Mouse (Mus musculus) forebrain, embryonic 12.5 days (tissue): ENCODE data around the gene Cnga3. TPM values are rescaled to one million over a fixed set of nuclear protein-coding genes. Genes with fewer than 3 reads are reported as not detected.

Source experiments
- ATAC-seq: fragments of 200-750 bp; cut with Nextera tagmentation; 2 replicates; pipeline ENCODE4 v1.8.0; 2017; ENCODE audit warnings: moderate TSS enrichment; ENCODE audit not compliant: low FRiP score
- H3K27ac ChIP-seq: fragments of 300-500 bp; sonication (generic); 2 replicates; pipeline ENCODE4 v1.5.1; 2016; ENCODE audit warnings: mild to moderate bottlenecking
- H3K27me3 ChIP-seq: fragments of 300-500 bp; sonication (generic); 2 replicates; pipeline ENCODE4 v1.6.1; 2016; ENCODE audit warnings: mild to moderate bottlenecking
- H3K36me3 ChIP-seq: fragments of 300-500 bp; sonication (generic); replicated peaks from 2 replicates; pipeline ENCODE4 v1.6.1; 2016; ENCODE audit warnings: mild to moderate bottlenecking
- H3K4me1 ChIP-seq: fragments of 300-500 bp; sonication (generic); 2 replicates; pipeline ENCODE4 v1.6.1; 2016
- H3K4me2 ChIP-seq: fragments of 300-500 bp; sonication (generic); 2 replicates; pipeline ENCODE4 v1.6.1; 2016; ENCODE audit warnings: mild to moderate bottlenecking, moderate library complexity
- H3K4me3 ChIP-seq: fragments of 300-500 bp; sonication (generic); replicated peaks from 2 replicates; pipeline ENCODE4 v1.5.1; 2016; ENCODE audit warnings: mild to moderate bottlenecking
- H3K9ac ChIP-seq: fragments of 300-500 bp; sonication (generic); 2 replicates; pipeline ENCODE4 v1.6.1; 2016; ENCODE audit warnings: mild to moderate bottlenecking
- H3K9me3 ChIP-seq: fragments of 300-500 bp; sonication (generic); 2 replicates; pipeline ENCODE4 v1.6.1; 2016
- WGBS: fragments of 180-500 bp; shearing (Covaris S2); methylation state at CpG from one replicate; pipeline ENCODE4 v1.1.7; 2016; 5-methylcytosine and 5-hydroxymethylcytosine counted together
- polyA plus RNA-seq: library from polyadenylated mRNA; unstranded; fragments of >200 nt; fragmentation: Nextera tagmentation; extraction: Ambion mirVana; gene quantifications from 2 replicates; pipeline ENCODE4 v1.2.1, GENCODE M21; 2016

Cnga3 gene
- polyA plus RNA-seq, 1 experiment from 2014 or later: not detected

- Histone ChIP-seq H3K9me3 (no peaks in the 10 kb centered on the region), H3K9ac (no peak overlapping the region), H3K27ac (no peak overlapping the region), H3K4me2 (no peak overlapping the region), H3K36me3 (no peaks in the 10 kb centered on the region), H3K4me3 (no peak overlapping the region), H3K4me1 (no peaks in the 10 kb centered on the region), H3K27me3 (no peaks in the 10 kb centered on the region)
- no peak for ATAC-seq
- WGBS: 75% methylated on average over 11 of the region's 11 CpGs
These were observed 74.1 kb downstream of the Cnga3 start for GRCm38 (mm10) chr1:37288181-37288935.

GRCm38 (mm10) chr1:37288941-37289340 lies 74.7 kb downstream of the Cnga3 start:
- Histone ChIP-seq H3K27ac (no peak overlapping the region), H3K4me2 (no peak overlapping the region), H3K9me3 (no peaks in the 10 kb centered on the region), H3K4me3 (no peak overlapping the region), H3K36me3 (no peaks in the 10 kb centered on the region), H3K4me1 (no peaks in the 10 kb centered on the region), H3K27me3 (no peaks in the 10 kb centered on the region), H3K9ac (no peak overlapping the region)
- no peak for ATAC-seq
- 88% methylated on average over 7 of the region's 7 CpGs for WGBS

DNA sequence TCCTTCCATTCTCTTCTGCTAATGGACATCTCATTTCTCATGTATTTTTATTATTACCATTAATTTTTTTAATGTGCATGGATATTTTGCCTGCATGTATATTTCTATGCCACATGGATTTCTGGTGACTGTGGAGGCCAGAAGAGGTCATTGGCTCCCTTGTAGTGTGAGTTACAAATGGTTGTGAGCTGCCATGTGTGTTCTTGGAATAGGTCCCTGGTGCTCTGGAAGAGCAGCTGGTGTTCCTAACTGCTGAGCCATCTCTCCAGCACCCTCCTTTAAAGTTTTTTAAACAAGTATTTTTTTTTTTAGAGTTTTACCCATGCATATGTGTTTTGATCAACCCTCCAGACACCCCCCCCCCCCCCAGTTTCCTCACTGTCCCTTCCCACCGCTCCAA lies 82.2 kb downstream of the Cnga3 start:
- WGBS: 50% methylated on average over 1 of the region's 1 CpGs
- Histone ChIP-seq H3K4me2 (no peak overlapping the region), H3K27me3 (no peaks in the 10 kb centered on the region), H3K9me3 (no peaks in the 10 kb centered on the region), H3K4me3 (no peak overlapping the region), H3K36me3 (no peaks in the 10 kb centered on the region), H3K27ac (no peak overlapping the region), H3K9ac (no peak overlapping the region), H3K4me1 (peaks cover 11% of the 10 kb centered on the region)
- no peak for ATAC-seq

GRCm38 (mm10) chr1:37298904-37299303 lies 84.7 kb downstream of the Cnga3 start:
- Histone ChIP-seq H3K9me3 (no peaks in the 10 kb centered on the region), H3K4me2 (no peak overlapping the region), H3K27me3 (no peaks in the 10 kb centered on the region), H3K36me3 (no peaks in the 10 kb centered on the region), H3K4me1 (peaks cover 11% of the 10 kb centered on the region), H3K27ac (no peak overlapping the region), H3K4me3 (no peak overlapping the region), H3K9ac (no peak overlapping the region)
- 90% methylated on average over 2 of the region's 2 CpGs for WGBS
- ATAC-seq: no peak

DNA sequence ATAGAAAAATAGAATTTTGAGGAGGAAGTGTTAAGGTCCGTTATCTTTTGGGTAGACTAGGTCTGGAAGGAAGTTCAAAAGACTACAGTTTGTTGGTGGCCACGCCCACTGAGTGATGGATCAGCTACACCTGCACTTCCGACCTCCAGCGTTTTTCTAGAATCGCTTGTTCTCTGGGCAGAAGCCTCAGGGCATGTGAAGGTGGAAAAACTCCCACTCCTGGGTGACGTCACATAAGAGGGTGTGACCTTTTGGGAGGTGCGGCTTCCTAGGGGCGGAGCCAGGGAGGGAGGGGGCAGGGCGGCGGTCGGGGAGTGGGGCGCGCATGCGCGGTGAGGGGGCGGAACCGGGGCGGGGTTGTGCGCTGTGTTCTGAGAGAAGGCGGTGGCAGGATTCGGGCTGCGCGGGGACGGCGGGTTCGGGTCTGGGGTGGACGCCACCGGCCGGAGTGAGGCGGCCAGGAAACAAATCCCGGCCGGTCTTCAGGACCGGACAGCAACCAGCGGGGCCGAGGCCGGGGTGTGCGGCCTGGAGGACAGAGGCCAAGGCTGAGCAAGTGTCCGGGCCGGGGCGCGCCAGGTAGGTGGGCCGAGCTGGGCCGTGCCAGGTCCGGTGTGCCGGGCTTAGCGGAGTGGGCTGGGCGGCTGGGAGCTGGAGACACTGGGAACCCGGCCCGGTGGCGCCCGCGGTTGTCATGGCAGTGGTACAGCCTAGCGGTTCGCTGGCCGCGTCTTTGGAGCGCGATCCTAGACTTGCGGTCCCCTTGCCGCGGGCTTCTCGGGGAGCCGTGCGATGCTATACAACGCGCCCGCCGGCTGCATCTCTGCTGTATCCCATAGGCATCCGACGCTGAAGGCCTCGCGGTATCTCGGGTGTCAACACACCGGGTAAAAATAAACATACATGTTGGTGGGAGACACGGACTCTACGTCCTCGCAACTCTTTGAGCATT lies 85.6 kb downstream of the Cnga3 start, which contains the start of gene Inpp4a:
TSS of gene Inpp4a (plus strand) at position 326 of the 952 bp plus-strand sequence.
- H3K9me3 ChIP-seq: no peaks in the 10 kb centered on the region
- H3K27ac ChIP-seq: peak within 1 kb of the TSS; percentile 43; the same call in 1 of the 2 replicates
- peak within 1 kb of the TSS; percentile 69 for H3K4me2 ChIP-seq
- H3K9ac ChIP-seq: peak within 1 kb of the TSS; percentile 82
- H3K36me3 ChIP-seq: no peaks in the 10 kb centered on the region
- WGBS: 1% methylated on average over 77 of the region's 77 CpGs
- no peaks in the 10 kb centered on the region for H3K27me3 ChIP-seq
- peaks cover 11% of the 10 kb centered on the region for H3K4me1 ChIP-seq
- peak; percentile 93 for ATAC-seq
- peak within 1 kb of the TSS; percentile 90 for H3K4me3 ChIP-seq

- no peaks in the 10 kb centered on the region for H3K36me3 ChIP-seq
- WGBS: 76% methylated on average over 5 of the region's 5 CpGs
- no peak overlapping the region for H3K27ac ChIP-seq
- H3K4me2 ChIP-seq: peak overlapping the region; percentile 69
- peaks cover 11% of the 10 kb centered on the region for H3K4me1 ChIP-seq
- no peak for ATAC-seq
- H3K4me3 ChIP-seq: peak overlapping the region; percentile 90
- H3K27me3 ChIP-seq: no peaks in the 10 kb centered on the region
- H3K9ac ChIP-seq: peak overlapping the region; percentile 82
- no peaks in the 10 kb centered on the region for H3K9me3 ChIP-seq
These were observed 86.4 kb downstream of the Cnga3 start for GRCm38 (mm10) chr1:37300650-37301049.

- Histone ChIP-seq H3K4me3 (no peak overlapping the region), H3K4me1 (peaks cover 11% of the 10 kb centered on the region), H3K36me3 (no peaks in the 10 kb centered on the region), H3K27me3 (no peaks in the 10 kb centered on the region), H3K9ac (no peak overlapping the region), H3K9me3 (no peaks in the 10 kb centered on the region), H3K27ac (no peak overlapping the region), H3K4me2 (no peak overlapping the region)
- WGBS: 75% methylated on average over 3 of the region's 3 CpGs
- no peak for ATAC-seq
These were observed 88.6 kb downstream of the Cnga3 start for GRCm38 (mm10) chr1:37302801-37303200.

DNA sequence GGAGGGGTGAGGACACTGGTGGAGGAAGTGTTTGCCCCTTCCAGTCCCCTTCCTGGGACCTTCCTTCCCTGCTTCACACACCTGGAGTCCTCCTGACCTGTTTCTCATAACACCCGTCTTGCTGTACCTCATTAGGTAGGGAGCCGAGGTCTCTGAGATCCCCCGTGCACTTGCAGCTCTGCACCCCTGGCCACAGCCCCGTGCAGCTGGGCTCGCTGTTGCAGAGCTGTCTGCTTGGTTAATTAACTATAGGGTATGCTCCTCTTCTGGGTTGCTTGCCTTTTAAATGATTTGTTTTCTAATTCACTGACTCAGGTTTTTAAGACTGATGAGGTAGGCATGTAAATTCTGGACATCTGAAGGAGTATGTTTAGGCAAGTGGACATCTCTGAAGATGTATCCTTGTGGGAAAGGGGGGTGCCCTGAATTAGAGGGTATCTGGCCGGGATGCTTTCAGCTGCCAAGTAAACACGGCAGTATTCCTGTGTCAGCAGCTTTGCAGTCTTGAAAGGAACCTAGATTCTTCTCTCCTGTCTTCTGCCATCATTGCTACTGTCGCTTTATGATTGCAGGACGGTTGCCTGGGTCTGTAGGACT lies 91.6 kb downstream of the Cnga3 start:
- H3K9me3 ChIP-seq: no peaks in the 10 kb centered on the region
- H3K4me2 ChIP-seq: no peak overlapping the region
- no peak overlapping the region for H3K27ac ChIP-seq
- H3K4me1 ChIP-seq: peaks cover 5% of the 10 kb centered on the region
- no peaks in the 10 kb centered on the region for H3K36me3 ChIP-seq
- WGBS: 81% methylated on average over 9 of the region's 9 CpGs
- H3K27me3 ChIP-seq: no peaks in the 10 kb centered on the region
- H3K9ac ChIP-seq: no peak overlapping the region
- no peak for ATAC-seq
- no peak overlapping the region for H3K4me3 ChIP-seq

GRCm38 (mm10) chr1:37307586-37307985 lies 93.4 kb downstream of the Cnga3 start:
- Histone ChIP-seq H3K36me3 (no peaks in the 10 kb centered on the region), H3K27ac (no peak overlapping the region), H3K9ac (no peak overlapping the region), H3K4me2 (no peak overlapping the region), H3K4me1 (no peaks in the 10 kb centered on the region), H3K27me3 (no peaks in the 10 kb centered on the region), H3K4me3 (no peak overlapping the region), H3K9me3 (no peaks in the 10 kb centered on the region)
- no peak for ATAC-seq
- 84% methylated on average over 2 of the region's 2 CpGs for WGBS

DNA sequence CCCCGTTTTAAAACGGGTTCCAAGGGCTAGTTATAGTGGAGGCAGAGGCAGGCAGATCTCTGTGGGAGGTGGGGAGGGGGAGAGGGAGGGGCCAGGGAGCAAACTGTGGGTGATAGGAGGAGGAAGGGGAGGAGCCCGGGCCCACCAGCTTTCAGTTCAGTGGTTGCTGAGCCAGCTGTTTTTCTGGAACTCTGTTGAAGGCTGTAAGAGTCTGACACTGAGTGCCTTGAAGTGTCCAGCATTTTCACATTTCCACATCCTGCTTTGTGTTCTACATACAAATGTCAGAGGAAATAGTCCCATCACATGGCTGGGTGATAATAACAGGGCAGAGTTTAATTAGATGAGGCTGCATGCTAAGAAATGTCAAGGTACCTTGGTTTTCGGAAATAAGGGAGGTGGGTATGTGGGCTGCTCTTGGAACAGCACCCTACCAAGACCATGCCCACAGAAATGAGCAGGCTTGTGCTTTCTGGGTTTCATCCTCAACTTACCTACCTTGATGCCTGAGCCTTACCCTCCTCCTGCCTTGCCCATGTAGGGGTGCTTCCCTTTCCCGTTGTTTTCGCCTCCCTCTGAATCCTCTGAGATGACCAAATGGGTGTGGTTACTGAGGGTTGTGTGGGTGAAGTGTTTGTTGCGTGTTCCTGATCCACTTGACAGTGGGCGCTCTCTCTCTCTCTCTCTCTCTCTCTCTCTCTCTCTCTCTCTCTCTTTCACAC lies 93.9 kb downstream of the Cnga3 start:
- Histone ChIP-seq H3K4me2 (no peak overlapping the region), H3K9ac (no peak overlapping the region), H3K36me3 (no peaks in the 10 kb centered on the region), H3K4me3 (no peak overlapping the region), H3K27ac (no peak overlapping the region), H3K4me1 (no peaks in the 10 kb centered on the region), H3K9me3 (no peaks in the 10 kb centered on the region), H3K27me3 (no peaks in the 10 kb centered on the region)
- WGBS: 86% methylated on average over 8 of the region's 8 CpGs
- ATAC-seq: no peak

DNA sequence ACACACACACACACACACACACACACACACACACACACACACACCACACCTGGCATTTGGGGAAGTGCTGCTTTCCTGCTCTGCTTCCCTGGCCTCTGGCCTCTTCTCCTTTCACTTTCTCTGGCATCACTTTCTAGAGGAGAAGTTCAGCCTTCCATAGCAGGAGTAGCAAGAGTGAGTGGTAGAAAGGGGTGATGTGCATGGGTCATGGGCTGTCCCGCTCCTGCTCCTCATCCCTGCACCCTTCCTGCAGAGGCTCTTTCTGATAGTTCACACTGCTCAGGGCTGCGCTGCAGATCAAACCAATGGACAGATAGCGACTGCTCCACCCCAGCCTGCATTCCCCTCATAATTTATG lies 94.5 kb downstream of the Cnga3 start:
- no peaks in the 10 kb centered on the region for H3K4me1 ChIP-seq
- no peaks in the 10 kb centered on the region for H3K36me3 ChIP-seq
- no peak for ATAC-seq
- H3K4me2 ChIP-seq: no peak overlapping the region
- no peak overlapping the region for H3K9ac ChIP-seq
- H3K4me3 ChIP-seq: no peak overlapping the region
- no peaks in the 10 kb centered on the region for H3K27me3 ChIP-seq
- WGBS: 85% methylated on average over 3 of the region's 3 CpGs
- no peaks in the 10 kb centered on the region for H3K9me3 ChIP-seq
- H3K27ac ChIP-seq: no peak overlapping the region
